Mouse (Mus musculus) limb, embryonic 13.5 days (tissue): ENCODE measurements at regions not wholly inside any gene's neighbourhood (a gene's known extent, or its start where the extent isn't known, plus 50 kb on each side); places are given as distances from the start of the nearest gene placed in this dataset.
"Not testable (repeated sequence)": the region's sequence is repeated elsewhere in the genome, so short reads cannot be mapped to it uniquely, and the experiment has no call there.

Experiments used
- ATAC-seq: fragments of 200-750 bp; cut with Nextera tagmentation; 2 replicates; pipeline ENCODE4 v1.8.0; 2017; ENCODE audit warnings: low read depth, moderate number of reproducible peaks, moderate TSS enrichment; ENCODE audit not compliant: low FRiP score
- H3K27ac ChIP-seq: fragments of 300-500 bp; sonication (generic); 2 replicates; pipeline ENCODE4 v1.5.1; 2015; ENCODE audit warnings: inconsistent platforms, mild to moderate bottlenecking, moderate library complexity
- H3K27me3 ChIP-seq: fragments of 300-500 bp; sonication (generic); 2 replicates; pipeline ENCODE4 v1.6.1; 2015; ENCODE audit warnings: mild to moderate bottlenecking, inconsistent platforms
- H3K36me3 ChIP-seq: fragments of 300-500 bp; sonication (generic); 2 replicates; pipeline ENCODE4 v1.6.1; 2015; ENCODE audit warnings: inconsistent platforms, mild to moderate bottlenecking, moderate library complexity
- H3K4me1 ChIP-seq: fragments of 300-500 bp; sonication (generic); 2 replicates; pipeline ENCODE4 v1.6.1; 2015; ENCODE audit warnings: inconsistent platforms
- H3K4me2 ChIP-seq: fragments of 300-500 bp; sonication (generic); replicated peaks from 2 replicates; pipeline ENCODE4 v1.6.1; 2015; ENCODE audit warnings: inconsistent platforms, mild to moderate bottlenecking, moderate library complexity
- H3K4me3 ChIP-seq: fragments of 300-500 bp; sonication (generic); 2 replicates; pipeline ENCODE4 v1.5.1; 2015; ENCODE audit warnings: moderate library complexity, mild to moderate bottlenecking, inconsistent platforms
- H3K9ac ChIP-seq: fragments of 300-500 bp; sonication (generic); 2 replicates; pipeline ENCODE4 v1.6.1; 2015; ENCODE audit warnings: mild to moderate bottlenecking, inconsistent platforms
- H3K9me3 ChIP-seq: fragments of 300-500 bp; sonication (generic); 2 replicates; pipeline ENCODE4 v1.6.1; 2016; ENCODE audit warnings: inconsistent platforms
- WGBS: fragments of 180-500 bp; shearing (Covaris S2); methylation state at CpG from one replicate; pipeline ENCODE4 v1.1.7; 2015; 5-methylcytosine and 5-hydroxymethylcytosine counted together

- H3K27me3 ChIP-seq = peaks cover 5% of the 10 kb centered on the region; the same call in 1 of the 2 replicates
- no peaks in the 10 kb centered on the region for H3K9me3 ChIP-seq
- H3K4me2 ChIP-seq = no peak overlapping the region
- WGBS = 90% methylated on average over 9 of the region's 9 CpGs
- H3K27ac ChIP-seq = no peak overlapping the region
- no peaks in the 10 kb centered on the region for H3K36me3 ChIP-seq
- no peak overlapping the region for H3K9ac ChIP-seq
- H3K4me1 ChIP-seq = peaks cover 25% of the 10 kb centered on the region
- H3K4me3 ChIP-seq = no peak overlapping the region
- ATAC-seq = no peak
Measured at GRCm38 (mm10) chr13:97360551-97360950, 119.6 kb downstream of the Enc1 start.

- Histone ChIP-seq H3K4me1 (peaks cover 7% of the 10 kb centered on the region), H3K9ac (no peak overlapping the region), H3K4me3 (no peak overlapping the region), H3K9me3 (no peaks in the 10 kb centered on the region), H3K36me3 (no peaks in the 10 kb centered on the region), H3K4me2 (no peak overlapping the region), H3K27ac (no peak overlapping the region), H3K27me3 (peaks cover 5% of the 10 kb centered on the region; the same call in 1 of the 2 replicates)
- 77% methylated on average over 8 of the region's 8 CpGs for WGBS
- ATAC-seq = no peak
Measured at GRCm38 (mm10) chr13:97358781-97359305, 117.9 kb downstream of the Enc1 start.

- H3K36me3 ChIP-seq = no peaks in the 10 kb centered on the region
- H3K27ac ChIP-seq = no peak overlapping the region
- H3K4me3 ChIP-seq = no peak overlapping the region
- no peak overlapping the region for H3K9ac ChIP-seq
- 62% methylated on average over 6 of the region's 6 CpGs for WGBS
- no peak for ATAC-seq
- no peak overlapping the region for H3K4me2 ChIP-seq
- H3K4me1 ChIP-seq = peaks cover 2% of the 10 kb centered on the region
- H3K27me3 ChIP-seq = peaks cover 5% of the 10 kb centered on the region; the same call in 1 of the 2 replicates
- H3K9me3 ChIP-seq = no peaks in the 10 kb centered on the region
Measured at GRCm38 (mm10) chr13:97358261-97358660, 117.4 kb downstream of the Enc1 start.

- no peaks in the 10 kb centered on the region; the same call in 1 of the 2 replicates for H3K4me1 ChIP-seq
- 37% methylated on average over 13 of the region's 13 CpGs for WGBS
- no peak for ATAC-seq
- peaks cover 5% of the 10 kb centered on the region; the same call in 1 of the 2 replicates for H3K27me3 ChIP-seq
- no peak overlapping the region for H3K4me3 ChIP-seq
- no peaks in the 10 kb centered on the region for H3K36me3 ChIP-seq
- no peaks in the 10 kb centered on the region for H3K9me3 ChIP-seq
- no peak overlapping the region for H3K27ac ChIP-seq
- no peak overlapping the region for H3K4me2 ChIP-seq
- H3K9ac ChIP-seq = no peak overlapping the region
Measured at GRCm38 (mm10) chr13:97356923-97357807, 116.3 kb downstream of the Enc1 start.

GRCm38 (mm10) chr13:97355411-97355810 lies 114.5 kb downstream of the Enc1 start:
- H3K9ac ChIP-seq, H3K4me3 ChIP-seq, H3K27ac ChIP-seq, H3K27me3 ChIP-seq, H3K4me2 ChIP-seq, ATAC-seq, H3K36me3 ChIP-seq, H3K9me3 ChIP-seq, H3K4me1 ChIP-seq: not testable (repeated sequence)
- 93% methylated on average over 6 of the region's 6 CpGs for WGBS

GRCm38 (mm10) chr13:97347696-97348095 lies 106.8 kb downstream of the Enc1 start:
- no peaks in the 10 kb centered on the region; the same call in 1 of the 2 replicates for H3K4me1 ChIP-seq

GRCm38 (mm10) chr13:97341218-97341889 lies 100.4 kb downstream of the Enc1 start:
- WGBS = 57% methylated on average over 7 of the region's 7 CpGs
- no peaks in the 10 kb centered on the region for H3K36me3 ChIP-seq
- no peak overlapping the region for H3K4me2 ChIP-seq
- no peaks in the 10 kb centered on the region for H3K9me3 ChIP-seq
- H3K4me1 ChIP-seq = peaks cover 12% of the 10 kb centered on the region
- H3K27me3 ChIP-seq = no peaks in the 10 kb centered on the region
- no peak for ATAC-seq
- H3K4me3 ChIP-seq = no peak overlapping the region
- H3K9ac ChIP-seq = no peak overlapping the region
- no peak overlapping the region for H3K27ac ChIP-seq

More at GRCm38 (mm10) chr13:97347696-97348095, 106.8 kb downstream of the Enc1 start:
- no peak for ATAC-seq
- no peak overlapping the region for H3K9ac ChIP-seq
- H3K4me2 ChIP-seq = no peak overlapping the region
- H3K36me3 ChIP-seq = no peaks in the 10 kb centered on the region
- no peak overlapping the region for H3K4me3 ChIP-seq
- no peak overlapping the region for H3K27ac ChIP-seq
- WGBS = 87% methylated on average over 7 of the region's 7 CpGs
- H3K9me3 ChIP-seq = no peaks in the 10 kb centered on the region
- no peaks in the 10 kb centered on the region for H3K27me3 ChIP-seq

GRCm38 (mm10) chr13:97337954-97338353 lies 97.0 kb downstream of the Enc1 start:
- Histone ChIP-seq H3K4me1 (peaks cover 12% of the 10 kb centered on the region), H3K36me3 (no peaks in the 10 kb centered on the region), H3K9ac (no peak overlapping the region), H3K27ac (no peak overlapping the region), H3K4me2 (no peak overlapping the region), H3K27me3 (no peaks in the 10 kb centered on the region), H3K4me3 (no peak overlapping the region), H3K9me3 (no peaks in the 10 kb centered on the region)
- WGBS = 11% methylated on average over 3 of the region's 3 CpGs
- ATAC-seq = no peak

- Histone ChIP-seq H3K27me3 (no peaks in the 10 kb centered on the region), H3K27ac (0 out of 2 replicates have a peak overlapping the region, but pooled peaks have one; percentile 16), H3K4me1 (peaks cover 12% of the 10 kb centered on the region), H3K36me3 (no peaks in the 10 kb centered on the region), H3K4me2 (no peak overlapping the region), H3K4me3 (no peak overlapping the region), H3K9ac (no peak overlapping the region), H3K9me3 (no peaks in the 10 kb centered on the region)
- no peak for ATAC-seq
- 44% methylated on average over 10 of the region's 10 CpGs for WGBS
Measured at GRCm38 (mm10) chr13:97337296-97337731, 96.4 kb downstream of the Enc1 start.

GRCm38 (mm10) chr13:97333801-97334534 lies 93.1 kb downstream of the Enc1 start:
- no peak overlapping the region for H3K9ac ChIP-seq
- no peak overlapping the region for H3K4me3 ChIP-seq
- H3K36me3 ChIP-seq = no peaks in the 10 kb centered on the region
- no peak overlapping the region for H3K4me2 ChIP-seq
- H3K27me3 ChIP-seq = no peaks in the 10 kb centered on the region; the same call in 1 of the 2 replicates
- no peak overlapping the region for H3K27ac ChIP-seq
- H3K4me1 ChIP-seq = peaks cover 12% of the 10 kb centered on the region
- ATAC-seq = no peak
- H3K9me3 ChIP-seq = no peaks in the 10 kb centered on the region
- 44% methylated on average over 10 of the region's 10 CpGs for WGBS

GRCm38 (mm10) chr13:97331072-97331471 lies 90.2 kb downstream of the Enc1 start:
- peaks cover 10% of the 10 kb centered on the region for H3K4me1 ChIP-seq
- no peak overlapping the region for H3K27ac ChIP-seq
- H3K36me3 ChIP-seq = no peaks in the 10 kb centered on the region
- no peak overlapping the region for H3K9ac ChIP-seq
- no peak overlapping the region for H3K4me3 ChIP-seq
- no peak overlapping the region for H3K4me2 ChIP-seq
- 90% methylated on average over 14 of the region's 14 CpGs for WGBS
- H3K27me3 ChIP-seq = no peaks in the 10 kb centered on the region; the same call in 1 of the 2 replicates
- ATAC-seq = no peak
- no peaks in the 10 kb centered on the region; the same call in 1 of the 2 replicates for H3K9me3 ChIP-seq
